Mouse (Mus musculus) kidney, adult 2 months (tissue): ENCODE measurements around the gene Map4k2. TPM values are rescaled to one million over a fixed set of nuclear protein-coding genes. Genes with fewer than 3 reads are reported as not detected.
A peak's percentile ranks its signal among the peaks of the same experiment; 100 is the strongest.

Experiments used
- DNase-seq: peaks from one replicate; pipeline ENCODE4 v3.0.0; 2021
- H3K27ac ChIP-seq: fragments of 200-500 bp; 2 replicates; pipeline ENCODE4 v1.5.1; 2012; ENCODE audit warnings: low read depth, low read length, control low read depth, inconsistent platforms; ENCODE audit not compliant: insufficient read depth
- H3K27me3 ChIP-seq: fragments of 200-500 bp; replicated peaks from 2 replicates; pipeline ENCODE4 v1.6.1; 2012; ENCODE audit warnings: mild to moderate bottlenecking, moderate library complexity, low read length, inconsistent platforms; ENCODE audit not compliant: control insufficient read depth, insufficient read depth
- H3K36me3 ChIP-seq: fragments of 200-500 bp; 2 replicates; pipeline ENCODE4 v1.6.1; 2012; ENCODE audit warnings: mild to moderate bottlenecking, moderate library complexity, low read length, inconsistent platforms; ENCODE audit not compliant: control insufficient read depth, insufficient read depth
- H3K4me1 ChIP-seq: fragments of 200-500 bp; 2 replicates; pipeline ENCODE4 v1.6.1; 2011; ENCODE audit warnings: low read length; ENCODE audit not compliant: control insufficient read depth, insufficient read depth
- H3K4me3 ChIP-seq: fragments of 200-500 bp; 2 replicates; pipeline ENCODE4 v1.5.1; 2011; ENCODE audit warnings: mild to moderate bottlenecking, low read depth, low read length, control low read depth; ENCODE audit not compliant: insufficient read depth
- CTCF ChIP-seq: fragments of 200-500 bp; conservative IDR thresholded peaks from 2 replicates; pipeline ENCODE4 v1.5.1; 2011; ENCODE audit warnings: low read depth, mild to moderate bottlenecking, control low read depth, low read length, moderate library complexity, mixed read lengths; ENCODE audit not compliant: insufficient read depth, insufficient read length
- POLR2A ChIP-seq: fragments of 200-500 bp; IDR thresholded peaks from one replicate; pipeline ENCODE4 v1.6.1; 2011; ENCODE audit warnings: low read depth, low read length, control low read depth
- WGBS: fragments of 180-500 bp; shearing (Covaris S2); methylation state at CpG from one replicate; pipeline ENCODE4 v1.1.7; 2018; 5-methylcytosine and 5-hydroxymethylcytosine counted together
- polyA plus RNA-seq: library from polyadenylated mRNA; depleted of rRNA; stranded (reverse); fragments of >200 nt; gene quantifications from 2 replicates; pipeline ENCODE4 v1.2.3, GENCODE M21; 2012

The Map4k2 gene
- polyA plus RNA-seq, 1 experiment: 92.3 TPM

DNA sequence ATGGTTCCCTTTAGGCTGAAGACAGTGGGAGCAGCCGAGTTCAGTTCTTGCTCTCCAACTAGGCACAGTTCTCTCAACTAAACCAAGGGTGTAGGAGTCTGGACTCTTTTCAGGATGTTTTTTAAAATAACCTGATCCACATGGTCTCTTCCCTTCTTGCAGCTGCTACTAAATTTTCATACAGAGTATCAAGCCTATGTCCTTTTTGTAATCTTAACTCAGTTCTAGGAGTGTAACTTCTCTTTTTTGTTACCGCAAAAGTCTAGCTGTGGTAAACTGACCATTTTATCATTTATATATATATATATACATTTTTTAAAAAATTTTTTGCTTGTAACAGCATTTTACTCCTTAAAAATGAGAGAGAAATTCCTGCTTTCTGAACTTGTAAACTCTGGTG is 29.2 kb downstream of the Map4k2 start:
- Histone ChIP-seq H3K36me3 (peaks cover 35% of the 10 kb centered on the region), H3K27me3 (no peaks in the 10 kb centered on the region), H3K4me3 (no peak overlapping the region), H3K27ac (no peak overlapping the region), H3K4me1 (peaks cover 4% of the 10 kb centered on the region; the same call in 1 of the 2 replicates)
- WGBS: 76% methylated on average over 2 of the region's 2 CpGs
- TF ChIP-seq CTCF (no peak), POLR2A (no peak)
- DNase-seq: no peak

DNA sequence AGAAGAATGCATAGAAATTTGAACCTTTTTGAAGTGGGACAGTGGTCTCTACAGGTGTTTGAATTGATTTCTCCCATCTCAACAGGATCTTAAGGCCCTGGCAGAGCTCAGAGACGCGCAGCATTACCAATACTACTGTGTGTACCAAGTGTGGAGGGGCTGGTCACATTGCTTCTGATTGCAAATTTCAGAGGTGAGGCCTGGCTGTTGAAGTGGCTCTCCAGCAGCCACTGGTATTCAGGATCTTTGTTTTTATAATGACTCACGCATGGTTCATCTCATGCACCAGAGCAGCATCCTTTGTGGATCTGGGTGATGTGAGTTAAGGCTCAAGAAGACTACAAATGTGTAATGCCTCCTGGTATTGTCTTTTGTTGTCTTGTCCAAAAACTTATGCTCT is 31.5 kb downstream of the Map4k2 start:
- Histone ChIP-seq H3K27ac (no peak overlapping the region), H3K4me3 (no peak overlapping the region), H3K36me3 (peaks cover 32% of the 10 kb centered on the region), H3K4me1 (no peaks in the 10 kb centered on the region), H3K27me3 (no peaks in the 10 kb centered on the region)
- WGBS: 96% methylated on average over 3 of the region's 3 CpGs
- no peak for DNase-seq
- TF ChIP-seq POLR2A (no peak), CTCF (no peak)

GRCm38 (mm10) chr19:6373539-6374400 is 32.8 kb downstream of the Map4k2 start:
- Histone ChIP-seq H3K36me3 (peaks cover 30% of the 10 kb centered on the region), H3K27ac (no peak overlapping the region), H3K27me3 (no peaks in the 10 kb centered on the region), H3K4me1 (no peaks in the 10 kb centered on the region), H3K4me3 (no peak overlapping the region)
- DNase-seq: peak; percentile 79
- WGBS: 50% methylated on average over 12 of the region's 12 CpGs
- TF ChIP-seq POLR2A (no peak), CTCF (peak; percentile 71)

- DNase-seq: no peak
- Histone ChIP-seq H3K4me3 (no peak overlapping the region), H3K36me3 (peaks cover 27% of the 10 kb centered on the region), H3K27ac (no peak overlapping the region), H3K4me1 (no peaks in the 10 kb centered on the region), H3K27me3 (no peaks in the 10 kb centered on the region)
- TF ChIP-seq POLR2A (no peak), CTCF (no peak)
- WGBS: 98% methylated on average over 10 of the region's 10 CpGs
Measured at GRCm38 (mm10) chr19:6374571-6374970, 33.6 kb downstream of the Map4k2 start.

GRCm38 (mm10) chr19:6375423-6376254 is 34.7 kb downstream of the Map4k2 start:
- Histone ChIP-seq H3K36me3 (peaks cover 25% of the 10 kb centered on the region), H3K27ac (no peak overlapping the region), H3K4me1 (no peaks in the 10 kb centered on the region), H3K27me3 (no peaks in the 10 kb centered on the region), H3K4me3 (no peak overlapping the region)
- no peak for TF ChIP-seq CTCF
- TF ChIP-seq POLR2A: no peak
- WGBS: 93% methylated on average over 42 of the region's 42 CpGs
- no peak for DNase-seq

DNA sequence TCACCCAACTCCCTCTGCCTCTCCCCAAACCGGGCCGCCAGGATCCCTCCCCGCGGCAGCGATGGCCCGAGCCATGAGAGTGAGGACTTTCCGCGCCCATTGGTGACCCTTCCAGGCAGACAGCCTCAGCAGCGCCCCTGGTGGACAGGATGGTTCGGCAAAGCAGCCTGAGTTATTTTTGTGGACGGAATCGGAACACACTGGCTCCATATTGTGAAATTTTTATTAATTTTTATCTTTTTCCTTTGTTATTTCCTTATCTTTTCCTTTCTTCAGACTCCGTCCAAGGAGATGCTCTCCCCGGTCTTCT is 35.3 kb downstream of the Map4k2 start:
- Histone ChIP-seq H3K36me3 (peaks cover 25% of the 10 kb centered on the region), H3K4me3 (no peak overlapping the region), H3K27ac (no peak overlapping the region), H3K4me1 (no peaks in the 10 kb centered on the region), H3K27me3 (no peaks in the 10 kb centered on the region)
- TF ChIP-seq POLR2A (no peak), CTCF (peak; percentile 59)
- 67% methylated on average over 14 of the region's 14 CpGs for WGBS
- peak; percentile 55 for DNase-seq

- no peak overlapping the region for H3K4me3 ChIP-seq
- no peak for DNase-seq
- H3K4me1 ChIP-seq: no peaks in the 10 kb centered on the region
- WGBS: 65% methylated on average over 2 of the region's 2 CpGs
- peaks cover 22% of the 10 kb centered on the region for H3K36me3 ChIP-seq
- no peak overlapping the region for H3K27ac ChIP-seq
- TF ChIP-seq CTCF (no peak), POLR2A (no peak)
- H3K27me3 ChIP-seq: no peaks in the 10 kb centered on the region
Measured at GRCm38 (mm10) chr19:6376643-6377042, 35.7 kb downstream of the Map4k2 start.
